Mouse (Mus musculus) hindbrain, embryonic 13.5 days (tissue): ENCODE data around the gene Tdpoz3. TPM values are rescaled to one million over a fixed set of nuclear protein-coding genes. Genes with fewer than 3 reads are reported as not detected.
"Not testable (repeated sequence)": the region's sequence is repeated elsewhere in the genome, so short reads cannot be mapped to it uniquely, and the experiment has no call there.

Experiments used
- ATAC-seq: fragments of 200-750 bp; cut with Nextera tagmentation; 2 replicates; pipeline ENCODE4 v1.8.0; 2017; ENCODE audit warnings: moderate TSS enrichment; ENCODE audit not compliant: low FRiP score
- H3K27ac ChIP-seq: fragments of 300-500 bp; sonication (generic); 2 replicates; pipeline ENCODE4 v1.5.1; 2015; ENCODE audit warnings: inconsistent platforms, mild to moderate bottlenecking, moderate library complexity
- H3K27me3 ChIP-seq: fragments of 300-500 bp; sonication (generic); 2 replicates; pipeline ENCODE4 v1.6.1; 2015; ENCODE audit warnings: mild to moderate bottlenecking, inconsistent platforms
- H3K36me3 ChIP-seq: fragments of 300-500 bp; sonication (generic); 2 replicates; pipeline ENCODE4 v1.6.1; 2015; ENCODE audit warnings: mild to moderate bottlenecking, inconsistent platforms
- H3K4me1 ChIP-seq: fragments of 300-500 bp; sonication (generic); replicated peaks from 2 replicates; pipeline ENCODE4 v1.6.1; 2015; ENCODE audit warnings: inconsistent platforms
- H3K4me2 ChIP-seq: fragments of 300-500 bp; sonication (generic); 2 replicates; pipeline ENCODE4 v1.6.1; 2015; ENCODE audit warnings: inconsistent platforms, mild to moderate bottlenecking, moderate library complexity
- H3K4me3 ChIP-seq: fragments of 300-500 bp; sonication (generic); 2 replicates; pipeline ENCODE4 v1.5.1; 2015; ENCODE audit warnings: mild to moderate bottlenecking, inconsistent platforms
- H3K9ac ChIP-seq: fragments of 300-500 bp; sonication (generic); 2 replicates; pipeline ENCODE4 v1.6.1; 2015; ENCODE audit warnings: mild to moderate bottlenecking, inconsistent platforms
- H3K9me3 ChIP-seq: fragments of 300-500 bp; sonication (generic); 2 replicates; pipeline ENCODE4 v1.6.1; 2016; ENCODE audit warnings: inconsistent platforms
- WGBS: fragments of 180-500 bp; shearing (Covaris S2); methylation state at CpG from one replicate; pipeline ENCODE4 v1.1.7; 2015; 5-methylcytosine and 5-hydroxymethylcytosine counted together
- polyA plus RNA-seq: library from polyadenylated mRNA; unstranded; fragments of >200 nt; fragmentation: Nextera tagmentation; extraction: Ambion mirVana; gene quantifications from 2 replicates; pipeline ENCODE4 v1.2.1, GENCODE M21; 2015

Tdpoz3 gene
- not detected in 2 replicates for polyA plus RNA-seq

- H3K36me3 ChIP-seq, H3K4me2 ChIP-seq, H3K9me3 ChIP-seq, H3K4me1 ChIP-seq, H3K27me3 ChIP-seq, H3K9ac ChIP-seq, H3K27ac ChIP-seq, ATAC-seq, H3K4me3 ChIP-seq: not testable (repeated sequence)
- 88% methylated on average over 1 of the region's 1 CpGs for WGBS
These were observed at the start of gene Tdpoz3 for GRCm38 (mm10) chr3:93825720-93826119. Gene Tdpoz3 (plus strand): TSS chr3:93826020.

- not testable (repeated sequence) for H3K4me3 ChIP-seq, H3K9me3 ChIP-seq, ATAC-seq, H3K36me3 ChIP-seq, H3K4me2 ChIP-seq, H3K27me3 ChIP-seq, H3K4me1 ChIP-seq, H3K27ac ChIP-seq, H3K9ac ChIP-seq
These were observed 29.7 kb upstream of the Tdpoz3 start, which contains the start of gene Tdpoz4 for GRCm38 (mm10) chr3:93796098-93796497. Gene Tdpoz4 (plus strand): TSS chr3:93796398.

- not testable (repeated sequence) for H3K36me3 ChIP-seq, H3K9me3 ChIP-seq, H3K4me2 ChIP-seq, H3K27ac ChIP-seq, H3K9ac ChIP-seq, H3K27me3 ChIP-seq, H3K4me3 ChIP-seq, H3K4me1 ChIP-seq
- 0 out of 2 replicates have a peak, but pooled peaks have one; percentile 61 for ATAC-seq
These were observed 12.5 kb upstream of the Tdpoz3 start for GRCm38 (mm10) chr3:93813341-93813740.

DNA sequence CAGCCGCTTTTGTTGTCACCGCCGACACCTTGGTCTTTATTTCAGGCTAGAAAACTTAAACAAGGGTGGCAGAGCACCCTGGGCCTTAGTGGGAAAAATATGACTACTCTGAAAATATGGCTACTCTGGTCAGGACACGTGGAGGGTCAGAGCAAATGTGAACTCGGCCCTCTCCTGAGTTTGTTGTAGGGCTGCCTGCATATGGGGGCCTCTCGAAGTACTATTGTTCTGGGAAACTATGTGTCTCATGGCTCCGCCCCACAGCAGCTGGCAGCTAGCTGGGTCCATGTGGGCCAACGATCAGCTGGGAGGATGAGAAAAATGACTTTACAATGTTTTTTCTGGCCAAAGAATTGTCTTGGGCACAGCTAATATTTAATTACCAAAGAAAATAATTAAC lies 33.1 kb downstream of the Tdpoz3 start:
- H3K4me3 ChIP-seq, H3K4me1 ChIP-seq, H3K9me3 ChIP-seq, H3K27me3 ChIP-seq, H3K36me3 ChIP-seq, H3K27ac ChIP-seq, ATAC-seq, H3K9ac ChIP-seq, H3K4me2 ChIP-seq: not testable (repeated sequence)
- WGBS: 64% methylated on average over 8 of the region's 8 CpGs

DNA sequence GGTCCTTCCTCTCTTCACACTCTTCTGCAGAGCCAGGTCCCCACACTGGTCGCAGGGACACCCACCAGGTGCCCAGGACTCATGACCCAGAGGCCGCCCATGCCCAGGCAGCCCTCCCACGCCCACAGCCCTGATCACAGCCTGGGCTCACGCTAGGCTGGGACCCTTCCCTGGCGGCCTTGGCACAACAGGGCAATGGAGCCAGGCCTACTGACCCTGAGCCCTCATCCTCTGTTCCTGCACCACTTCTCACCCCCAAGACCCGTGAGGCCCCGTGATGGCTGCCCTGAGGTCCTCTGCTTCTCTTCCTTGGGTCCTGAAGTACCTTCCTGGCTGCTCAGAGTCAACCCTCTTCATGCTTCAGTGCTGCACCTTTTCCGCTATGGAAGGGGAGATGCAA lies 44.8 kb downstream of the Tdpoz3 start:
- ATAC-seq, H3K4me1 ChIP-seq, H3K27ac ChIP-seq, H3K27me3 ChIP-seq, H3K4me2 ChIP-seq, H3K9ac ChIP-seq, H3K4me3 ChIP-seq, H3K36me3 ChIP-seq, H3K9me3 ChIP-seq: not testable (repeated sequence)
- 90% methylated on average over 8 of the region's 8 CpGs for WGBS

Other genes with a start within 250 kb of the Tdpoz3 start
- gene Tdpoz2, start 173.3 kb upstream of the Tdpoz3 start, polyA plus RNA-seq: not detected in 2 replicates
- gene Tdpoz1, start 149.7 kb upstream of the Tdpoz3 start, polyA plus RNA-seq: not detected in 2 replicates
- not detected in 2 replicates for gene Gm37596, start 132.9 kb upstream of the Tdpoz3 start, polyA plus RNA-seq
- gene Gm5773, start 53.0 kb upstream of the Tdpoz3 start, polyA plus RNA-seq: not detected in 2 replicates
- gene Tdpoz4, start 29.6 kb upstream of the Tdpoz3 start, polyA plus RNA-seq: not detected in 2 replicates
- gene Gm9117, start 117.5 kb downstream of the Tdpoz3 start, polyA plus RNA-seq: not detected in 2 replicates
- not detected in 2 replicates for gene Tdpoz5, start 135.3 kb downstream of the Tdpoz3 start, polyA plus RNA-seq
- not detected in 2 replicates for gene Gm9125, start 228.9 kb downstream of the Tdpoz3 start, polyA plus RNA-seq
- gene Gm10697, start 246.6 kb downstream of the Tdpoz3 start, polyA plus RNA-seq: not detected in 2 replicates